Mouse (Mus musculus) MEL (cell line): Measurements from ENCODE around the gene Lmnb2. TPM values are rescaled to one million over a fixed set of nuclear protein-coding genes. Genes with fewer than 3 reads are reported as not detected.

Source experiments
- DNase-seq: peaks from one replicate; pipeline ENCODE4 v3.0.0; 2011; ENCODE audit warnings: low read depth, low spot score
- H3K27ac ChIP-seq: 2 replicates; pipeline ENCODE4 v1.5.1; 2012; ENCODE audit warnings: low read depth, mild to moderate bottlenecking, control low read depth, low read length, moderate library complexity; ENCODE audit not compliant: control insufficient read depth
- H3K27me3 ChIP-seq, 2 experiments: fragments of 150-350 bp in 1 of 2; sonication (generic) in 1 of 2; 2 replicates each; pipeline ENCODE4 v1.6.1; 2012; ENCODE audit warnings: low read length in 2 of 2, mild to moderate bottlenecking in 2 of 2, improper control_type of control experiment in 1 of 2, moderate library complexity in 1 of 2; ENCODE audit not compliant: insufficient read depth in 2 of 2, control insufficient read depth in 1 of 2
- H3K36me3 ChIP-seq, 2 experiments: 2 replicates each; pipeline ENCODE4 v1.6.1; 2012 to 2014; ENCODE audit warnings: low read length in 2 of 2, improper control_type of control experiment in 1 of 2, inconsistent platforms in 1 of 2, mild to moderate bottlenecking in 1 of 2; ENCODE audit not compliant: insufficient read depth in 2 of 2, control insufficient read depth in 1 of 2
- H3K4me1 ChIP-seq, 2 experiments: fragments of 150-350 bp in 1 of 2; sonication (generic) in 1 of 2; 2 replicates each; pipeline ENCODE4 v1.6.1; 2012; ENCODE audit warnings: low read length in 2 of 2, improper control_type of control experiment in 1 of 2, mild to moderate bottlenecking in 1 of 2; ENCODE audit not compliant: insufficient read depth in 2 of 2, control insufficient read depth in 1 of 2
- H3K4me3 ChIP-seq, 2 experiments: fragments of 150-350 bp in 1 of 2; sonication (generic) in 1 of 2; 2 replicates each; pipeline ENCODE4 v1.5.1; 2012; ENCODE audit warnings: low read depth in 2 of 2, low read length in 2 of 2, mild to moderate bottlenecking in 2 of 2, moderate library complexity in 2 of 2, control low read depth in 1 of 2, improper control_type of control experiment in 1 of 2; ENCODE audit not compliant: control insufficient read depth in 1 of 2, insufficient read depth in 1 of 2
- H3K79me2 ChIP-seq: 2 replicates; pipeline ENCODE4 v1.6.1; 2012; ENCODE audit warnings: mild to moderate bottlenecking, low read length, moderate library complexity; ENCODE audit not compliant: control insufficient read depth, poor library complexity, insufficient read depth
- H3K9ac ChIP-seq: 2 replicates; pipeline ENCODE4 v1.6.1; 2012; ENCODE audit warnings: low read depth, mild to moderate bottlenecking, control low read depth, low read length, moderate library complexity; ENCODE audit not compliant: control insufficient read depth, poor library complexity, severe bottlenecking
- H3K9me3 ChIP-seq: fragments of 150-350 bp; sonication (generic); replicated peaks from 2 replicates; pipeline ENCODE4 v1.6.1; 2012; ENCODE audit warnings: mild to moderate bottlenecking, low read length, improper control_type of control experiment, moderate library complexity; ENCODE audit not compliant: insufficient read depth
- BHLHE40 ChIP-seq: IDR thresholded peaks from 2 replicates; pipeline ENCODE4 v1.6.1; 2012; ENCODE audit warnings: low read depth, mild to moderate bottlenecking, inconsistent platforms, low read length, improper control_type of control experiment, borderline replicate concordance
- CHD1 ChIP-seq: IDR thresholded peaks from 2 replicates; pipeline ENCODE4 v1.6.1; 2012; ENCODE audit warnings: low read depth, mild to moderate bottlenecking, inconsistent platforms, low read length, improper control_type of control experiment
- CHD2 ChIP-seq: IDR thresholded peaks from 2 replicates; pipeline ENCODE4 v1.6.1; 2011; ENCODE audit warnings: low read length, improper control_type of control experiment
- CTCF ChIP-seq, 3 experiments: IDR thresholded peaks in 2 of 3; conservative IDR thresholded peaks in 1 of 3; 2 replicates each; pipeline ENCODE4 v1.5.1; 2011 to 2012; ENCODE audit warnings: low read length in 3 of 3, low read depth in 2 of 3, mild to moderate bottlenecking in 2 of 3, improper control_type of control experiment in 1 of 3, inconsistent platforms in 1 of 3, mixed read lengths in 1 of 3, moderate library complexity in 1 of 3; ENCODE audit not compliant: control insufficient read depth in 1 of 3, insufficient read depth in 1 of 3, poor library complexity in 1 of 3, severe bottlenecking in 1 of 3
- E2F4 ChIP-seq: IDR thresholded peaks from 2 replicates; pipeline ENCODE4 v1.6.1; 2011; ENCODE audit warnings: low read depth, low read length, improper control_type of control experiment, borderline replicate concordance
- ELF1 ChIP-seq: IDR thresholded peaks from 2 replicates; pipeline ENCODE4 v1.6.1; 2014; ENCODE audit warnings: low read depth, mild to moderate bottlenecking, inconsistent platforms, low read length, improper control_type of control experiment, moderate library complexity
- EP300 ChIP-seq, 2 experiments: IDR thresholded peaks; 2 replicates each; pipeline ENCODE4 v1.6.1; 2011; ENCODE audit warnings: improper control_type of control experiment in 2 of 2, low read length in 2 of 2, low read depth in 1 of 2, mild to moderate bottlenecking in 1 of 2
- ETS1 ChIP-seq: IDR thresholded peaks from 2 replicates; pipeline ENCODE4 v1.6.1; 2012; ENCODE audit warnings: low read depth, mild to moderate bottlenecking, inconsistent platforms, low read length, improper control_type of control experiment, moderate library complexity
- GABPA ChIP-seq: IDR thresholded peaks from 2 replicates; pipeline ENCODE4 v1.6.1; 2012; ENCODE audit warnings: low read depth, mild to moderate bottlenecking, inconsistent platforms, low read length, improper control_type of control experiment, moderate library complexity
- GATA1 ChIP-seq: IDR thresholded peaks from 2 replicates; pipeline ENCODE4 v1.6.1; 2011; ENCODE audit warnings: low read depth, low read length, improper control_type of control experiment
- HCFC1 ChIP-seq: IDR thresholded peaks from 2 replicates; pipeline ENCODE4 v1.6.1; 2012; ENCODE audit warnings: low read depth, mild to moderate bottlenecking, inconsistent platforms, low read length, improper control_type of control experiment, moderate library complexity
- JUND ChIP-seq: IDR thresholded peaks from 2 replicates; pipeline ENCODE4 v1.6.1; 2011; ENCODE audit warnings: low read depth, mild to moderate bottlenecking, improper control_type of control experiment, low read length
- KAT2A ChIP-seq: conservative IDR thresholded peaks from 2 replicates; pipeline ENCODE4 v1.6.1; 2012; ENCODE audit warnings: low read depth, low read length, improper control_type of control experiment, inconsistent platforms
- MAFK ChIP-seq: IDR thresholded peaks from 2 replicates; pipeline ENCODE4 v1.6.1; 2011; ENCODE audit warnings: low read depth, mild to moderate bottlenecking, low read length, improper control_type of control experiment, borderline replicate concordance
- MAX ChIP-seq: IDR thresholded peaks from 2 replicates; pipeline ENCODE4 v1.6.1; 2011; ENCODE audit warnings: low read length, improper control_type of control experiment
- MAZ ChIP-seq: IDR thresholded peaks from 2 replicates; pipeline ENCODE4 v1.6.1; 2012; ENCODE audit warnings: low read depth, mild to moderate bottlenecking, inconsistent platforms, low read length, improper control_type of control experiment
- MEF2A ChIP-seq: IDR thresholded peaks from 2 replicates; pipeline ENCODE4 v1.6.1; 2014; ENCODE audit warnings: low read depth, mild to moderate bottlenecking, inconsistent platforms, low read length, improper control_type of control experiment; ENCODE audit not compliant: poor library complexity, insufficient replicate concordance, severe bottlenecking; ENCODE audit errors: extremely low read depth
- MXI1 ChIP-seq: IDR thresholded peaks from 2 replicates; pipeline ENCODE4 v1.6.1; 2011; ENCODE audit warnings: mild to moderate bottlenecking, low read depth, low read length, improper control_type of control experiment
- MYB ChIP-seq: IDR thresholded peaks from 2 replicates; pipeline ENCODE4 v1.6.1; 2011; ENCODE audit warnings: mild to moderate bottlenecking, low read depth, low read length, improper control_type of control experiment
- MYC ChIP-seq: IDR thresholded peaks from 2 replicates; pipeline ENCODE4 v1.6.1; 2011; ENCODE audit warnings: low read depth, mild to moderate bottlenecking, low read length, improper control_type of control experiment, moderate library complexity
- NELFE ChIP-seq: IDR thresholded peaks from 2 replicates; pipeline ENCODE4 v1.6.1; 2011; ENCODE audit warnings: low read depth, low read length, improper control_type of control experiment
- NRF1 ChIP-seq: IDR thresholded peaks from 2 replicates; pipeline ENCODE4 v1.6.1; 2014; ENCODE audit warnings: low read depth, mild to moderate bottlenecking, inconsistent platforms, low read length, improper control_type of control experiment, moderate library complexity; ENCODE audit not compliant: poor library complexity, insufficient read depth, severe bottlenecking
- POLR2AphosphoS2 ChIP-seq: IDR thresholded peaks from 2 replicates; pipeline ENCODE4 v1.6.1; 2011; ENCODE audit warnings: low read length, improper control_type of control experiment
- POLR2AphosphoS5 ChIP-seq: IDR thresholded peaks from 2 replicates; pipeline ENCODE4 v1.6.1; 2012; ENCODE audit warnings: low read depth, borderline replicate concordance, mild to moderate bottlenecking, inconsistent platforms, low read length, moderate library complexity, mixed read lengths
- RAD21 ChIP-seq: IDR thresholded peaks from 2 replicates; pipeline ENCODE4 v1.6.1; 2011; ENCODE audit warnings: mild to moderate bottlenecking, low read depth, low read length, improper control_type of control experiment
- RCOR1 ChIP-seq: IDR thresholded peaks from 2 replicates; pipeline ENCODE4 v1.6.1; 2012; ENCODE audit warnings: low read depth, mild to moderate bottlenecking, inconsistent platforms, low read length, improper control_type of control experiment
- SIN3A ChIP-seq: IDR thresholded peaks from 2 replicates; pipeline ENCODE4 v1.6.1; 2012; ENCODE audit warnings: low read length, improper control_type of control experiment, inconsistent platforms
- SMC3 ChIP-seq: IDR thresholded peaks from 2 replicates; pipeline ENCODE4 v1.6.1; 2011; ENCODE audit warnings: low read depth, low read length, improper control_type of control experiment
- TAL1 ChIP-seq: IDR thresholded peaks from 2 replicates; pipeline ENCODE4 v1.6.1; 2012; ENCODE audit warnings: mild to moderate bottlenecking, inconsistent platforms, low read length, moderate library complexity, mixed read lengths
- TBP ChIP-seq: IDR thresholded peaks from 2 replicates; pipeline ENCODE4 v1.8.0; 2011; ENCODE audit warnings: low read depth, low read length, improper control_type of control experiment
- TCF12 ChIP-seq: IDR thresholded peaks from 2 replicates; pipeline ENCODE4 v1.6.1; 2014; ENCODE audit warnings: low read depth, mild to moderate bottlenecking, inconsistent platforms, low read length, improper control_type of control experiment, moderate library complexity
- UBTF ChIP-seq: IDR thresholded peaks from 2 replicates; pipeline ENCODE4 v1.6.1; 2012; ENCODE audit warnings: low read depth, mild to moderate bottlenecking, inconsistent platforms, low read length, improper control_type of control experiment, moderate library complexity, borderline replicate concordance; ENCODE audit not compliant: insufficient read depth
- USF1 ChIP-seq: IDR thresholded peaks from 2 replicates; pipeline ENCODE4 v1.6.1; 2014; ENCODE audit warnings: low read depth, mild to moderate bottlenecking, inconsistent platforms, low read length, improper control_type of control experiment, moderate library complexity
- USF2 ChIP-seq, 2 experiments: IDR thresholded peaks; 2 replicates each; pipeline ENCODE4 v1.6.1; 2011 to 2012; ENCODE audit warnings: improper control_type of control experiment in 2 of 2, low read length in 2 of 2, borderline replicate concordance in 1 of 2, inconsistent platforms in 1 of 2, low read depth in 1 of 2, mild to moderate bottlenecking in 1 of 2; ENCODE audit not compliant: insufficient read depth in 1 of 2
- ZC3H11A ChIP-seq: IDR thresholded peaks from 2 replicates; pipeline ENCODE4 v1.6.1; 2012; ENCODE audit warnings: low read depth, mild to moderate bottlenecking, inconsistent platforms, low read length, improper control_type of control experiment
- ZKSCAN1 ChIP-seq: IDR thresholded peaks from 2 replicates; pipeline ENCODE4 v1.6.1; 2012; ENCODE audit warnings: low read depth, mild to moderate bottlenecking, inconsistent platforms, low read length, improper control_type of control experiment, moderate library complexity
- ZMIZ1 ChIP-seq: IDR thresholded peaks from 2 replicates; pipeline ENCODE4 v1.6.1; 2012; ENCODE audit warnings: low read depth, mild to moderate bottlenecking, inconsistent platforms, low read length, improper control_type of control experiment, moderate library complexity
- ZNF384 ChIP-seq: IDR thresholded peaks from 2 replicates; pipeline ENCODE4 v1.6.1; 2012; ENCODE audit warnings: low read depth, mild to moderate bottlenecking, inconsistent platforms, low read length, improper control_type of control experiment
- polyA plus RNA-seq, 2 experiments: library from polyadenylated mRNA; stranded (reverse) in 1 of 2; unstranded in 1 of 2; fragments of >175 nt in 1 of 2; fragments of >200 nt in 1 of 2; gene quantifications; 2 replicates each; pipeline versions ENCODE4 v1.2.1 to v1.2.4; 2012; ENCODE audit warnings: low replicate concordance in 2 of 2, low read depth in 1 of 2; ENCODE audit not compliant: insufficient read length in 2 of 2, insufficient read depth in 1 of 2, missing spikeins in 1 of 2
- total RNA-seq: library from RNA; depleted of rRNA; stranded (reverse); fragments of 300-350 nt; gene quantifications from 2 replicates; pipeline ENCODE4 v1.2.3, GENCODE M21; 2012

Gene Lmnb2
- total and polyA plus RNA-seq, 3 experiments, result 29.9 to 32.8 TPM; not detected in 1

GRCm38 (mm10) chr10:80887181-80887580, 30.9 kb downstream of the Lmnb2 start:
- Histone ChIP-seq H3K4me3 (no peak overlapping the region), H3K79me2 (no peaks in the 10 kb centered on the region), H3K36me3 (no peaks in the 10 kb centered on the region; a peak in 1 of 4 replicates), H3K4me1 (peaks cover 0 to 5% of the 10 kb centered on the region in 2 experiments; a peak in 1 of 4 replicates), H3K27ac (no peak overlapping the region), H3K9ac (no peak overlapping the region), H3K9me3 (no peaks in the 10 kb centered on the region), H3K27me3 (no peaks in the 10 kb centered on the region)
- peak; percentile 69 for DNase-seq
- TF ChIP-seq MAFK, result no peak
- no peak for TF ChIP-seq POLR2AphosphoS5
- no peak for TF ChIP-seq BHLHE40
- peak; percentile 64 for TF ChIP-seq TAL1
- TF ChIP-seq POLR2AphosphoS2, result no peak
- no peak for TF ChIP-seq NRF1
- TF ChIP-seq EP300 (IDR thresholded peaks at IDR 0.05; ENCODE audit: low read depth in 1 of 2, low read length in 2 of 2), result peak; percentile 51 to 59; a peak in 3 of 4 replicates
- TF ChIP-seq RAD21, result no peak
- no peak for TF ChIP-seq NELFE
- no peak for TF ChIP-seq ZNF384
- TF ChIP-seq TCF12, result peak; percentile 20; the same call in 1 of the 2 replicates
- TF ChIP-seq ZMIZ1, result no peak
- TF ChIP-seq GABPA, result no peak
- no peak for TF ChIP-seq TBP
- TF ChIP-seq E2F4, result no peak
- TF ChIP-seq SIN3A, result peak; percentile 62; the same call in 1 of the 2 replicates
- TF ChIP-seq HCFC1, result no peak
- no peak for TF ChIP-seq RCOR1
- TF ChIP-seq GATA1, result peak; percentile 42; the same call in 1 of the 2 replicates
- no peak for TF ChIP-seq USF1
- TF ChIP-seq ZC3H11A, result no peak
- TF ChIP-seq ETS1, result peak; percentile 92
- TF ChIP-seq MAZ, result no peak
- TF ChIP-seq MEF2A, result no peak
- TF ChIP-seq SMC3, result no peak
- TF ChIP-seq MYC, result no peak
- no peak for TF ChIP-seq KAT2A
- TF ChIP-seq MYB, result no peak
- TF ChIP-seq MXI1, result peak; percentile 26; the same call in 1 of the 2 replicates
- TF ChIP-seq CTCF (IDR thresholded peaks at IDR 0.05 in 2 of 3, conservative IDR thresholded peaks at IDR 0.05 in 1 of 3; ENCODE audit: control insufficient read depth in 1 of 3, insufficient read depth in 1 of 3, low read depth in 2 of 3, low read length in 3 of 3, poor library complexity in 1 of 3, severe bottlenecking in 1 of 3), result no peak
- no peak for TF ChIP-seq MAX
- no peak for TF ChIP-seq ZKSCAN1
- no peak for TF ChIP-seq USF2 (IDR thresholded peaks at IDR 0.05; ENCODE audit: borderline replicate concordance in 1 of 2, insufficient read depth in 1 of 2, low read depth in 1 of 2, low read length in 2 of 2)
- TF ChIP-seq JUND, result no peak
- no peak for TF ChIP-seq ELF1
- TF ChIP-seq CHD2, result no peak
- TF ChIP-seq CHD1, result no peak
- no peak for TF ChIP-seq UBTF
